Mouse (Mus musculus): ENCODE data around the gene Cfap43.

DNA sequence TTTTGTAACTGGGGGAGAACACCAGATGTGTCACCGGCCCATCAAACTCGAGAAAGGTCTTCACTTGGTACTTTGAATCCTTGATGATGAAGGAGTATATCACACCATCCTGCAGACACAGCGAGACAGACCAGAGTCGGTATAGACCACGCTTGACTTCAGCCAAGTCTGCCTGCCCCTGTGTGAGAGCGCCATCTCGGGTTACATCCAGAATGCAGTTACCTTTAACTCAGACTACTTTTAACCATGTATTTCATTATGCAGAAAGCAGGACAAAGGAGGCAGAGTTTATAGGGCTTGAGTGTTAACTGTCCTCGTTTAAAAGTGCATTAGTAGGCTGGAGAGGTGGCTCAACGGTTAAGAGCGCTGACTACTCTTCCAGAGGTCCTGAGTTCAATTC, 107.0 kb downstream of the Cfap43 start:
- TF ChIP-seq POLR2A (IDR thresholded peaks at IDR 0.05; ENCODE audit: extremely low read depth, insufficient read depth, low read length) (no peak), CTCF (IDR thresholded peaks at IDR 0.05; ENCODE audit: low read depth, low read length) (no peak)

Measured in liver, adult 2 months (tissue).